Mouse (Mus musculus): ENCODE data around the gene Adamts8.

- TF ChIP-seq CTCF (conservative IDR thresholded peaks at IDR 0.05; ENCODE audit: low read length) (no peak), POU5F1 (IDR thresholded peaks at IDR 0.05; ENCODE audit: borderline replicate concordance, low read length) (no peak), NANOG (IDR thresholded peaks at IDR 0.05; ENCODE audit: borderline replicate concordance, low read length) (no peak)
Observed at GRCm38 (mm10) chr9:30993106-30993505, 50.7 kb downstream of the Adamts8 start.
